Mouse (Mus musculus) liver, embryonic 13.5 days (tissue): ENCODE measurements around the gene Pls1. TPM values are rescaled to one million over a fixed set of nuclear protein-coding genes. Genes with fewer than 3 reads are reported as not detected.

Experiments
- ATAC-seq: fragments of 200-750 bp; cut with Nextera tagmentation; 2 replicates; pipeline ENCODE4 v1.8.0; 2017; ENCODE audit warnings: low read depth, mild to moderate bottlenecking, moderate number of reproducible peaks, moderate library complexity
- DNase-seq: peaks from one replicate; pipeline ENCODE4 v3.0.0; 2022
- H3K27ac ChIP-seq: fragments of 300-500 bp; sonication (generic); 2 replicates; pipeline ENCODE4 v1.5.1; 2015; ENCODE audit warnings: moderate library complexity, mild to moderate bottlenecking, inconsistent platforms
- H3K27me3 ChIP-seq: fragments of 300-500 bp; sonication (generic); 2 replicates; pipeline ENCODE4 v1.6.1; 2015; ENCODE audit warnings: mild to moderate bottlenecking, inconsistent platforms
- H3K36me3 ChIP-seq: fragments of 300-500 bp; sonication (generic); 2 replicates; pipeline ENCODE4 v1.6.1; 2015; ENCODE audit warnings: mild to moderate bottlenecking, inconsistent platforms
- H3K4me1 ChIP-seq: fragments of 300-500 bp; sonication (generic); replicated peaks from 2 replicates; pipeline ENCODE4 v1.6.1; 2015; ENCODE audit warnings: inconsistent platforms
- H3K4me2 ChIP-seq: fragments of 300-500 bp; sonication (generic); 2 replicates; pipeline ENCODE4 v1.6.1; 2015; ENCODE audit warnings: inconsistent platforms, mild to moderate bottlenecking, moderate library complexity
- H3K4me3 ChIP-seq: fragments of 300-500 bp; sonication (generic); replicated peaks from 2 replicates; pipeline ENCODE4 v1.5.1; 2015; ENCODE audit warnings: mild to moderate bottlenecking, inconsistent platforms
- H3K9ac ChIP-seq: fragments of 300-500 bp; sonication (generic); 2 replicates; pipeline ENCODE4 v1.6.1; 2015; ENCODE audit warnings: mild to moderate bottlenecking, inconsistent platforms
- H3K9me3 ChIP-seq: fragments of 300-500 bp; sonication (generic); replicated peaks from 2 replicates; pipeline ENCODE4 v1.6.1; 2016; ENCODE audit warnings: inconsistent platforms
- WGBS: fragments of 180-500 bp; shearing (Covaris S2); methylation state at CpG from one replicate; pipeline ENCODE4 v1.1.7; 2015; ENCODE audit not compliant: insufficient replicate concordance; 5-methylcytosine and 5-hydroxymethylcytosine counted together
- polyA plus RNA-seq: library from polyadenylated mRNA; unstranded; fragments of >200 nt; fragmentation: Nextera tagmentation; extraction: Ambion mirVana; gene quantifications from 2 replicates; pipeline ENCODE4 v1.2.1, GENCODE M21; 2015

Pls1 gene
- polyA plus RNA-seq, 1 experiment from 2014 or later = 9.6 TPM

GRCm38 (mm10) chr9:95801610-95802451 lies 43.3 kb downstream of the Pls1 start:
- Histone ChIP-seq H3K27me3 (no peaks in the 10 kb centered on the region), H3K4me1 (peaks cover 8% of the 10 kb centered on the region), H3K4me3 (no peak overlapping the region), H3K9ac (no peak overlapping the region), H3K4me2 (no peak overlapping the region), H3K27ac (no peak overlapping the region), H3K9me3 (no peaks in the 10 kb centered on the region), H3K36me3 (no peaks in the 10 kb centered on the region)
- 29% methylated on average over 10 of the region's 10 CpGs for WGBS
- ATAC-seq (peak; percentile 70), DNase-seq (no peak)

DNA sequence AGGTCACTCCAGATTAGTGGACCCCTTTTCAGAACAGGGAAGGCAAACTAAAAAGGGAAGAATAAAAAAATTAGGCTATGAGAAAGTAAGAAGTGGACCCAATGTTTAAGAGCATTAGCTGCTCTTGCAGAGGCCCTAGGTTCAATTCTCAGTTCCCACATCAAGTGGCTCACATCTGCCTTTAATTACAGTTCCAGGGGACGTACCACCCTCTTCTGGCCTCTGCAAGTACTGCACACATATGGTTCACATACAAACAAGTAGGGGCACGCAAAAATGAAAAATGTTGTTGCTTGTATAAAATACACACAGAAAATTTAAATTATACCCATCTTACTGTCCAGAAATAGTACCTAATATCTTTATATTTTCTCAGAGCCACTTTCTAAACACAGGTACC lies 48.8 kb downstream of the Pls1 start:
- DNase-seq = no peak
- Histone ChIP-seq H3K4me2 (no peak overlapping the region), H3K27ac (no peak overlapping the region), H3K9ac (no peak overlapping the region), H3K36me3 (no peaks in the 10 kb centered on the region), H3K4me3 (no peak overlapping the region), H3K9me3 (no peaks in the 10 kb centered on the region), H3K27me3 (no peaks in the 10 kb centered on the region), H3K4me1 (no peaks in the 10 kb centered on the region)
- no peak for ATAC-seq
- WGBS = 62% methylated on average over 2 of the region's 2 CpGs

GRCm38 (mm10) chr9:95795844-95796243 lies 49.3 kb downstream of the Pls1 start:
- 77% methylated on average over 5 of the region's 5 CpGs for WGBS

GRCm38 (mm10) chr9:95795077-95795784 lies 49.9 kb downstream of the Pls1 start:
- Histone ChIP-seq H3K9ac (no peak overlapping the region), H3K4me1 (no peaks in the 10 kb centered on the region), H3K36me3 (no peaks in the 10 kb centered on the region), H3K27me3 (no peaks in the 10 kb centered on the region), H3K27ac (peak overlapping the region; percentile 16; the same call in 1 of the 2 replicates), H3K4me2 (no peak overlapping the region), H3K4me3 (no peak overlapping the region), H3K9me3 (no peaks in the 10 kb centered on the region)
- ATAC-seq (peak; percentile 36; the same call in 1 of the 2 replicates), DNase-seq (no peak)
- WGBS = 55% methylated on average over 2 of the region's 2 CpGs

More at GRCm38 (mm10) chr9:95795844-95796243, 49.3 kb downstream of the Pls1 start:
- Histone ChIP-seq H3K9me3 (no peaks in the 10 kb centered on the region), H3K4me2 (no peak overlapping the region), H3K4me1 (no peaks in the 10 kb centered on the region), H3K9ac (no peak overlapping the region), H3K36me3 (no peaks in the 10 kb centered on the region), H3K4me3 (no peak overlapping the region), H3K27ac (no peak overlapping the region), H3K27me3 (no peaks in the 10 kb centered on the region)
- ATAC-seq = no peak
- no peak for DNase-seq

DNA sequence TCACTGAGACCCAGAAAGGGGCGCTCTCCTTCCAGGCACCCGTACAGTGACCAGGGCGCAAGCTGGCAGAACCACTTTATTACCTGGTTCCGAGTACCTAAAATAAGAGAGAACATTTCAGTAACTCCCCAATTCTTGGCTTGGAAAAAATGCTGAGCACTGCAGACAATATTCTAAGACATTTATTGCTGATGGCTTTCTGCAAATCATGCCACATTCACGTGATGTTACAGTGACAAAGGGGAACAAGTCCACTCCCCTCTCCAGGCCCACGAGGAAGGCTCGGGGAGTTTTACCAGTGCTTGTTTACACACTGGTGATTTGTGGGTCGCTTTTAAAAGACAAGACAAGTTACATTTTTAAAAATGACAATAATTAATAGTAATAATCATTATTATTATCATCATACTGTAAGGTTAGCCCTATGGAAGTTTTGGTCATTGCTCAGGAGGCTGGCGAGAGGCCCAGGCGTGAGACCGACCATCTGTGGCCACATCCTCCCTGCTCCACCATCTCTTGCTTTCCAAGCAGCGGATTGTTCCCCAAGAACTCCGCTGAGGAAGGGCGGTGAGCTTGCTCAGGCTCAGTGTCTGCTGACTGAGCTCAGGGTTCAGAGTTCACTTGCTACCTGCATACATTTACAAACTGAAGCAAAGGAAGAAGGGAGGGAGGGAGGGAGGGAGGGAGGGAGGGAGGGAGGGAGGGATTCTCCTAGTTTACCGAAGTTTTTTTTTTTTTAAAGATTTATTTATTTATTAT lies 50.9 kb downstream of the Pls1 start:
- Histone ChIP-seq H3K9ac (no peak overlapping the region), H3K36me3 (no peaks in the 10 kb centered on the region), H3K4me2 (no peak overlapping the region), H3K27me3 (no peaks in the 10 kb centered on the region), H3K4me1 (no peaks in the 10 kb centered on the region), H3K27ac (no peak overlapping the region), H3K4me3 (no peak overlapping the region), H3K9me3 (no peaks in the 10 kb centered on the region)
- DNase-seq = no peak
- 78% methylated on average over 15 of the region's 15 CpGs for WGBS
- ATAC-seq = no peak

DNA sequence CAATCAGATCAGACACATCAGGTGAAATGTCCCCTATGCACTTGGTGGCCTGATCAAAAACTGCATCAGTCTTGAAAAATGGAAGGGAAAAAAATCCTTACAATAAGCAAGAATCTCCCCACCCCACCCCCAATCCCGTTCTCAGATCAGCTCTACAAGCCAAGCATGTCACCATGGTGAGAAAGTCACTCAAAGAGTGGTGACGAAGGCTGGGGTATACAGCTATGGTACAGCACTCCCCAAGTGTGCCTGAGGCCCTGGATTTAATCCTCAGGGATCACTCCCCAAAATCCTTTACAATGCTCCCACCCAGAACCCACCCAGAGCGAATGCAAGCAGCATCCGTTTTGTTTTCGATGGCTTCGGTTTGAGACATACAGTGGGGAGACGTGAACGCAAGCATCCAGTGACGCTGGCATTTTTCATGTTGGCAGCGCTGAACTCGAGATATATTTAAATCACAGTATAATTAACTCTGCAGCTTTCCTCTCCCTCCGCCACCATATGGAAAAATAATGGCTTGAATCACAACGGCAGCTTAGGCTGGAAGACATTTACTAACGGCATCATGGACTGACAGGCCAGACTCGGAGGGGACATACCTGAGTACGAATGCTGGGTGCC lies 60.1 kb downstream of the Pls1 start:
- ATAC-seq (no peak), DNase-seq (no peak)
- Histone ChIP-seq H3K36me3 (no peaks in the 10 kb centered on the region), H3K4me3 (no peak overlapping the region), H3K9me3 (no peaks in the 10 kb centered on the region), H3K9ac (no peak overlapping the region), H3K27me3 (no peaks in the 10 kb centered on the region), H3K4me2 (no peak overlapping the region), H3K27ac (no peak overlapping the region), H3K4me1 (no peaks in the 10 kb centered on the region)
- 75% methylated on average over 16 of the region's 16 CpGs for WGBS

DNA sequence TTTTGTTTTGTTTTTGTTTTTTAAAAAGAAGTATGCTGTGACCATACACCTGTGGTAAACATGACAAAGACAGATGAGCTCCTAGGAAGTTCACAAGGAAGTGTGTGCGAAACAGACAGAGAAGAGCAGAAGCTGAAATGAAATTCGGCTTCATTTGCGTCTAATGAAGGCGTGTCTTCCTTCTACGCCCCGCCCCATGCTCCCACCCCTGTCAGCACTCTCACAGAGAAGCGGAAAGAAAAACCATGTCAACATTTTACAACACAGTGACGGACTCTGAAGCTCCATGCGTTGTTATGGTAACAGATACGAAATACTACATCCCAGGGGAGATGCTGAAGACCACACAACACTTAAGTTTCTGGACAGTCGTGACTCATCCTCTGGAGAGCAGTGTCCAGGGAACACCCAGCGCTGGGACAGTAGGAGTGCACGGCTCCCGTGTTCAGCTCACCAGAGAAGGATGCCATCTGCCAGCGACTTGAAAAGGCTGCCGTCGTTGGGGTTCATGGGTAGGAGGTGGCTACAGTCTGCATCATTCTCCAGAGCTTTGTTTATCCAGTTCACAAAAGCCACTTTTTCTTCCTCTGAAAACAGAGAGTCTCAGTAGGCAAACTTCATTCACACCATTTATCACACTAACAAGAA lies 61.3 kb downstream of the Pls1 start:
- no peaks in the 10 kb centered on the region for H3K9me3 ChIP-seq
- no peak overlapping the region for H3K27ac ChIP-seq
- H3K4me2 ChIP-seq = no peak overlapping the region
- no peak overlapping the region for H3K9ac ChIP-seq
- no peaks in the 10 kb centered on the region for H3K4me1 ChIP-seq
- H3K36me3 ChIP-seq = no peaks in the 10 kb centered on the region
- no peak for DNase-seq
- WGBS = 65% methylated on average over 17 of the region's 17 CpGs
- no peaks in the 10 kb centered on the region for H3K27me3 ChIP-seq
- no peak for ATAC-seq
- H3K4me3 ChIP-seq = no peak overlapping the region

DNA sequence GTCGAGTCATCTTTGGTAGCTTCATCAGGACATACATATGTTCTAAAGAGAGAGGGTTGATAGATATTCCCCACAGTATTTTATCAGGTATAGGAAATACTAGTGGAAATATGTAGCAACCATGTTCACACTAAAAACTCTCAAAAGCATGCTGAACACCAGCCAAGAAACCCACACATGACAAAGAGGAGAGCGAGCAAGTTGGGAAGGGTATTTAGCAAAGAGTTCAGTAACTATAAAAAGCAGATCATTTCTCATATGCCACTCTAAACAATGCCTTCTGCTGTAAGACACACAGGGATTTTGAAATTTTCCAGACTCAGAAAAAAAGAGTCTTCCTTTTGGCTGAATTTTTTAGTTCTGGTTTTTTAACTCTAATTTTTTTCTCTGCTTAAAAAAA lies 73.4 kb downstream of the Pls1 start:
- Histone ChIP-seq H3K36me3 (0 out of 2 replicates have a peak, but pooled peaks cover 3% of the 10 kb centered on the region), H3K4me1 (no peaks in the 10 kb centered on the region), H3K27me3 (no peaks in the 10 kb centered on the region), H3K4me2 (no peak overlapping the region), H3K27ac (no peak overlapping the region), H3K9me3 (no peaks in the 10 kb centered on the region), H3K4me3 (no peak overlapping the region), H3K9ac (no peak overlapping the region)
- DNase-seq (no peak), ATAC-seq (no peak)
- 56% methylated on average over 2 of the region's 2 CpGs for WGBS

DNA sequence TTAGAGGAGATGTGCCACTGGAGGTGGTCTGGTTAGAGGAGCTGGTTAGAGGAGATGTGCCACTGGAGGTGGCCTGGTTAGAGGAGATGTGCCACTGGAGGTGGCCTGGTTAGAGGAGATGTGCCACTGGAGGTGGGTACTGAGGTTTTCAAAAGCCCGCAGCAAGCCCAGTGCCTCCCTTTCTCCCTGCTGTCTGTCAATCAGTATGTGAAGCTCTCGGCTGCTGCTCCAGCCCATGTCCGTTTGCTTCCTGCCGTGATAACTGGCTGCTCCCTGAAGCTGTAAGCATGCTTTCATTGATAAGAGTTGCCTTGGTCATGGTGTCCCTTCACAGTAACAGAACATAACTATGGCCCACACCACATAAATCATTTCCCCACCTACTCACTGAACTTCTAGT lies 81.9 kb downstream of the Pls1 start:
- no peaks in the 10 kb centered on the region for H3K9me3 ChIP-seq

GRCm38 (mm10) chr9:95762228-95762627 lies 82.9 kb downstream of the Pls1 start:
- Histone ChIP-seq H3K4me3 (no peak overlapping the region), H3K4me1 (no peaks in the 10 kb centered on the region), H3K27me3 (no peaks in the 10 kb centered on the region), H3K4me2 (no peak overlapping the region), H3K9ac (no peak overlapping the region), H3K9me3 (no peaks in the 10 kb centered on the region), H3K27ac (no peak overlapping the region), H3K36me3 (no peaks in the 10 kb centered on the region)
- ATAC-seq (no peak), DNase-seq (no peak)
- 66% methylated on average over 3 of the region's 3 CpGs for whole genome bisulfite sequencing

More for the DNA sequence above, 81.9 kb downstream of the Pls1 start:
- no peak for ATAC-seq
- WGBS = 16% methylated on average over 4 of the region's 4 CpGs
- Histone ChIP-seq H3K4me2 (no peak overlapping the region), H3K27ac (no peak overlapping the region), H3K4me3 (no peak overlapping the region), H3K4me1 (no peaks in the 10 kb centered on the region), H3K36me3 (no peaks in the 10 kb centered on the region), H3K9ac (no peak overlapping the region), H3K27me3 (no peaks in the 10 kb centered on the region)
- DNase-seq = no peak
